Comparison of ENCODE assay signal across 21 mouse cellular contexts in genomic region chr11:46386556-46386955, GRCm38 (mm10). TPM values are rescaled to one million over a fixed set of nuclear protein-coding genes. Genes with fewer than 3 reads are reported as not detected.
"Had no signal": no experiment of that assay in that cellular context is flagged by ENCODE, and none has a peak within 500 bp of the region (broad histone marks: within the 10 kb centered on the region; RNA-seq: fewer than 3 reads in every experiment).

No protein-coding gene starts in this region.

- H3K36me3 ChIP-seq: limb, embryonic 12.5 days; liver, embryonic 13.5 days; lung, embryonic 15.5 days had no signal

- H3K4me2 ChIP-seq: limb, embryonic 12.5 days; liver, embryonic 13.5 days; lung, embryonic 15.5 days; midbrain, embryonic 11.5 days had no signal

- ATAC-seq: liver, postnatal 0 days; midbrain, embryonic 16.5 days had no signal

- H3K27me3 ChIP-seq: limb, embryonic 12.5 days; liver, embryonic 13.5 days; lung, embryonic 15.5 days had no signal

- H3K9ac ChIP-seq: limb, embryonic 12.5 days; liver, embryonic 13.5 days; liver, postnatal 0 days; lung, embryonic 15.5 days had no signal

- H3K4me3 ChIP-seq: limb, embryonic 12.5 days; liver, embryonic 13.5 days; lung, embryonic 15.5 days; megakaryocyte, embryonic 14.5 days had no signal

- DNase-seq: kidney, adult 8-10 months; kidney, postnatal 25 days; layer of hippocampus, postnatal 36 days; liver; liver, embryonic 13.5 days; liver, postnatal 0 days; lung, postnatal 14 days; right cerebral cortex, adult 18-20 months; right cerebral cortex, postnatal 25 days; thymus, postnatal 4 days had no signal

- H3K4me1 ChIP-seq: limb, embryonic 12.5 days; lung, embryonic 15.5 days had no signal

- H3K9me3 ChIP-seq: limb, embryonic 12.5 days; liver, embryonic 13.5 days; lung, embryonic 15.5 days; megakaryocyte, embryonic 14.5 days had no signal

- H3K27ac ChIP-seq: limb, embryonic 12.5 days; liver, embryonic 13.5 days; lung, embryonic 15.5 days; macrophage had no signal

RNA-seq across cellular contexts. Expression of gene Itk, which starts 2.8 kb away (rescaled TPM):
- polyA plus RNA-seq: limb, embryonic 12.5 days; midbrain, embryonic 11.5 days; midbrain, embryonic 16.5 days; neural tube, embryonic 14.5 days had no signal

RNA-seq across cellular contexts. Expression of gene Fam71b, which starts 9.8 kb away (rescaled TPM):
- total RNA-seq: layer of hippocampus, postnatal 36 days; left cerebral cortex, adult 8-10 months; left cerebral cortex, postnatal 25 days had no signal
- polyA plus RNA-seq: kidney, embryonic 16.5 days; limb, embryonic 12.5 days; liver, embryonic 13.5 days; liver, postnatal 0 days; macrophage; midbrain, embryonic 11.5 days; midbrain, embryonic 16.5 days; neural tube, embryonic 14.5 days; stomach, embryonic 14.5 days had no signal
